Mouse (Mus musculus) T-helper 2 cell (primary cell): ENCODE data around the gene Lyrm2.

Source experiments
- in situ Hi-C: fragments of 300-600 bp; cut with MboI, MseI; formaldehyde crosslinking; loops from one replicate; pipeline ENCODE4 v1.15.1; 2025; ENCODE audit warnings: high pct_unique_total_duplicates

Gene Lyrm2

GRCm38 (mm10) chr4:32799966-32800576 is at the start of gene Lyrm2:
TSS of gene Lyrm2 (plus strand) at chr4:32800253.
- in situ Hi-C loops: no loop called here

GRCm38 (mm10) chr4:32750711-32751110 is 49.3 kb upstream of the Lyrm2 start:
- in situ Hi-C loops: no loop called here

- in situ Hi-C loops: no loop called here
These were observed 42.6 kb upstream of the Lyrm2 start for GRCm38 (mm10) chr4:32757430-32757829.

DNA sequence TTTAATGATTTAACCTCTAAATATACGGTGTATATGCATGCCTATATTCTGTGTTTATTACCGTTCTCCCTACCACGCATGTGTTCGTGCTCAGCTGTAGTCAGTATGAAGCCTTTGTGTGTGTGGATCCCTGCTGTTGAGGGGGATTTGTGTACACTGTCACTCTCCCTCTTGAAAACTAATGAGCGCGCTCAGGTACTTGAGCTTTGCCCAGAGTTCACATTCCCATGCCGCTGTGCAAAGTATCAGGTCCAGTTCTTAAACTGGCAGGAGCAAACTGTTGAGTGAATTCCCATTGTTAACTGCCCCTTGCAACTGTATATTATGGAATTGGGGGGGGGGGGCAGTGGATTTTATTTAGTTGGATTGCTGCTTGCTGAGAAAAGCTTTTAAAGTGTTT is 32.6 kb upstream of the Lyrm2 start:
- in situ Hi-C loops: no loop called here

GRCm38 (mm10) chr4:32768046-32768445 is 32.0 kb upstream of the Lyrm2 start:
- in situ Hi-C loops: no loop called here

GRCm38 (mm10) chr4:32770284-32770810 is 29.7 kb upstream of the Lyrm2 start:
- in situ Hi-C loops: loop anchor here (5.0 kb wide), 2 partner anchors 97 to 182 kb away; partner anchors contain the start of gene Ankrd6

DNA sequence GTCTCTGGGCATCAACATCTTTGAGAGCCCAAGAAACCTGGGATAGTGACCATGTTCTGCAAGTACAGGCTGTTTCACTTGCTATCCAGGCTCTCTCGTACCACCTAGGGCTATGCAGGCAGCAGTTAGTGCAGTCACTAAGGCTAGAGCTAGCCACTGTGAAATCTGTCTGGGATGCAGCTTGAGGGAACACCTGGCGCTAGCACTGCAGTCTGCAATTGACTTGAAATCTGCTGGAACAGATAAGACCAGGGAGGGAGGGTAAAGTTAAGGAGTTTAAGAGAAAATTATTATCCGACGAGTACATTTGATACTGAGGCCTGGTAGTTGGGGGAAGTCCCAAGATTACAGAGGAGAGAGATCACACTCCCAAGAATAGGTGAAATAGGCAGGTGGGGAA is 20.1 kb upstream of the Lyrm2 start:
- in situ Hi-C loops: no loop called here

GRCm38 (mm10) chr4:32787110-32787509 is 12.9 kb upstream of the Lyrm2 start:
- in situ Hi-C loops: no loop called here

DNA sequence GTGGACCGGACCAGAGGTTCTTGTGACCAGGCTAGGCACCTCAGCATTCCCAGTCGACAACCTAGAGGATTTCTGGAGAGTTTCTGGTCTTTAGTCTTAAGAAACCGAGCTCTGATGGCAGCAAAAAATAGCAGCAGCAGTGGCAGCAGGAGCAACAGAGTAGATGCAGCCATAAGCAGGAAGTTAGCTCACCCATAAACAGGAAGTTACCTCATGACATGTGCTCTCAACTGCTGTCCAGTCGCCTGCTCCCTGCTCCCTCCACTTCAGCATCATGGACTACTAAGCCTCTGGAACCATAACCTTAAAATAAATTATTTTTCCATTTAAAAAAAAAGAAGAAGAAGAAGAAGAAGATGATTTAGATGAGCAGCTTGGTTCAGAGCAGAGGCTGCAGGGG is 11.0 kb upstream of the Lyrm2 start:
- in situ Hi-C loops: no loop called here

GRCm38 (mm10) chr4:32798976-32799375 is 1.1 kb upstream of the Lyrm2 start:
- in situ Hi-C loops: no loop called here

- in situ Hi-C loops: no loop called here
These were observed 621 bp downstream of the Lyrm2 start for GRCm38 (mm10) chr4:32800577-32801170.

DNA sequence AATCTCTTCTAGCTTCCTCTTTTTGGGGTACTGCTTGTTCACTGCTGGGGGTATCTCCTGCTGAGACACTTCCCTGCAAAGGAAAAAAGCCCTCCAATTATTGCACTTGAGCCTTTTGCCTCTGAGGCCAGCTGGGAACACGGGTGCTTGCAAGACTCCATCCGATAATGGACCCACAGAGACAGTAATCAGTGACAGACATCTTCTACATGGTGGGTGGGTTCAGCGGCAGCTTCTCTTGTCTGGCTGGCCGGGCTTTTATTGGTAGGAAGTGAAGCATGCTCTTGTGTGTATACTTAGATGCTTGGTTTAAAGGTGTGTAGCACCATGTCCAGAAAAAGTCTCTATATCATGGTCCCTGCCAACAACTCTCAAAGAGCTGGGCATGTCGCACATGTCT is 17.4 kb downstream of the Lyrm2 start:
- in situ Hi-C loops: no loop called here

DNA sequence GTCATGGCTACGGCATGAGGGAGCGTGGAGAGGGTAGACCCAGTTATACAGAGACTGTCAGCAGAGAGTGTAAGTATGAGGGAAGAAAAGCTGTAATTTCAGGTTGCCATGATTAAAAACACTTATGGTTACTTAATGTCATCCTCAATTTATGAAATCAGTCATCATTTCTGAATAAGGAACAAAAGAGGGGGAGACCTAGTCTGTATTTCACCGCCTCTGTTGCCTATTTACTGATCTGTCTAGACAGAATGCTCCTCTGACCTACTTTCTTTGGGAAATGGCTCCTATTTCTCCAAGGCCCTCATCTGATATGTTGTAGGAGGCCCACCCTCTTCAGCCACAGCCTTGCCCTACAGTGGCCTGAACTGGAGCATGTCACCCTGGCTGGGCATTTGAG is 20.6 kb downstream of the Lyrm2 start:
- in situ Hi-C loops: no loop called here

GRCm38 (mm10) chr4:32824254-32824653 is 24.2 kb downstream of the Lyrm2 start:
- in situ Hi-C loops: no loop called here

DNA sequence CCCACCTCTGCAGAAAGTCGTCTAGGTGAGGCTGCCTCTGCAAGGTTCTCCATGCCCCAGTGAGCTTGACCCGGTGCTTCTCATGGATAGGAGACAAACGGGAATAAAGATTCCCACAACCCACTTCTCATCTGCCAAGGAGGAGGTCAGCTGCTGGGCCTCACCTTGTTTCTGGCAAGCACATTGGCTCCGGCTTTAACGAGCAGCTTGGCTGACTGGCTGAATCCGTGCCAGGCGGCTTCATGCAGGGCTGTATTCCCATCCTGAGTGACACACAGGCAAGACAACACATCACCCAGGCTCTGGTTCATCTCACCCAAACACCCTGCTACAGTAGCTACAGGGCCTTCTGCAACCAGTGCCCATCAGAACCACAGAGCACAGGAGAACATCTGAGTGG is 26.9 kb downstream of the Lyrm2 start:
- in situ Hi-C loops: no loop called here

- in situ Hi-C loops: no loop called here
These were observed 28.5 kb downstream of the Lyrm2 start for GRCm38 (mm10) chr4:32828385-32829077.

GRCm38 (mm10) chr4:32829316-32829715 is 29.3 kb downstream of the Lyrm2 start:
- in situ Hi-C loops: no loop called here

DNA sequence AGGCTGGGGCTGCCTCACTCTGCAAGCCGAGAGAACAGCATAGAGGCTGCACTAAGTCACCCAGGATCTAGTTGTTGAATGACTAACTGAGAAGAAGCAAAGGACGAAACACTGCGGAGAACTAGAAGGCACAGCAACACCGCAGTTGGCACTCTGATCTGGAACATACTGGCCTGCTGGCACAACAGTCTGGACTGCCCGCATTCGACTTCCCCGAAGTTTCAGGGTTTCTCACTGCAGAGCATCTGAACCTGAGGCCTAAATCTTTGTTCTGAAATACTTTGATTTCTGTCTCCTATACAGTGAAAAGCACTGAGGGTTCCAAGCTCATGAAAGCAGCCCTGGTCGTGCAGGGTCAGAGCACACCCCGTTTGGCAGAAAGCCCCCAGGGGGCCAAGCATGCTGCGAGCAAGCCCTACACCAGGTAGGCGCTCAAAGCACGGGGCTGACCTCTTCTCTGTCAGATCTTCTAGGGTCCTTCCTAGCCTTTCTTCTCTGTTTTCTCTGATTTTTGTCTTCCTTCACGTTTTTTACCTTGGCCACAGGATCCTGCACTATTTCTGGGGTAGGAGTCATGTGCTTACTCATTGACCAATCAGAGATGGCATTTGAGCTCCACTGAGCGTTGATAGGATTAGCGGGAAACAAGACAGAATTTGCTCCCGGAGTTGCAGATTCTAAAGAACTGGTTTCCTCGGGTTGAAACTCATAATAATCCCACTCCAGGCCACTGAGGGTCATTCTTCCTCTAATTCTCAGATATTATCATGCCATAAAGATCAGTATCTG is 33.6 kb downstream of the Lyrm2 start:
- in situ Hi-C loops: no loop called here

DNA sequence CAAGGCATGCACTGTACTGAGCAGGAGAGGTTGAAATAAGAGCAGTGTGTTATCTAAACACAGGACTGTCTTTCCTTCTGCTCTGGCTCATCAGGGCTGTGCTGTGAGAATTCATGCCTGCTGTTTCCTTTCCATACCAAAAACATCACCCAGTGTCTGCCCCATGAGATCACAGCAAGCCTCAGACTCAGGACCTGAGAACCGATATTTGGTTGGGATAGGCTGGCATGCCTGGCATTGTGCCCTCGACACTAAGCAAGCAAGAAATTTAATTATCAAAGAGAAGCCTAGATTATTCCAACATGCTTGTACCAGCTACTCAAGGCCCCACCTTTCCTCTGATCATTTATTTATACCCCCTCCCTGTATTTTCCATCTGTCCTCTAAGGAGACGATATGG is 34.5 kb downstream of the Lyrm2 start:
- in situ Hi-C loops: no loop called here

GRCm38 (mm10) chr4:32836071-32836470 is 36.0 kb downstream of the Lyrm2 start:
- in situ Hi-C loops: no loop called here

- in situ Hi-C loops: no loop called here
These were observed 38.3 kb downstream of the Lyrm2 start for GRCm38 (mm10) chr4:32838401-32838800.
